Mouse (Mus musculus): ENCODE measurements around the gene Adgrv1. TPM values are rescaled to one million over a fixed set of nuclear protein-coding genes. Genes with fewer than 3 reads are reported as not detected.
"Not testable (repeated sequence)": the region's sequence is repeated elsewhere in the genome, so short reads cannot be mapped to it uniquely, and the experiment has no call there.

Gene Adgrv1
- total and polyA plus RNA-seq, 2 experiments from 2014 or later = 3.9 to 13.2 TPM

DNA sequence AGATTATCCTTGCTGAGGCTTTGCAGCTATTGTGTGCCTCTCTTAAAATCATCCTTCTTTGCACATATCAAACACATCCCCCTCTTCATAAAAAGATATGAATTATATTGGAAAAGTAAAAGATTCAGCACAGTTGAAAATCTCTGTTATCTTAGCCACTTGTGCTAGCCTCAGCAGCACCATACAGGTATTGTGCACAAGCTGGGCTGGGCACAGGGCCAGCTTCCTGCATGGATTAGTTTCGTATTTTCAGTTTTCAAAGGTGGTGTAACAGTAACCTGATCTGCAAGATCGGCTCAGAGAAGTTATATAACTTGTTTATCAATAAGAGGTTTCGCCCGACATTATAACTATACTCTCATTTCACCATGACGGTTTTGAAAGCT is 353.6 kb downstream of the Adgrv1 start:
- ATAC-seq (ENCODE audit: low FRiP score) = no peak
- Histone ChIP-seq H3K4me3 (ENCODE audit: low read depth, low read length) (no peak overlapping the region), H3K4me2 (ENCODE audit: low read depth, low read length, poor library complexity, severe bottlenecking) (no peak overlapping the region), H3K9ac (replicated peaks; ENCODE audit: low read length, poor library complexity, severe bottlenecking) (no peak overlapping the region), H3K4me1 (ENCODE audit: insufficient read depth, low read length) (no peaks in the 10 kb centered on the region), H3K27me3 (ENCODE audit: insufficient read depth, low read length) (no peaks in the 10 kb centered on the region), H3K9me3 (ENCODE audit: low read length) (no peaks in the 10 kb centered on the region), H3K36me3 (ENCODE audit: insufficient read depth, low read length) (no peaks in the 10 kb centered on the region), H3K27ac (ENCODE audit: low read depth, low read length) (no peak overlapping the region)
- WGBS = 75% methylated on average over 5 of the region's 5 CpGs
- DNase-seq (ENCODE audit: low spot score) = no peak
- no peak for TF ChIP-seq CTCF (IDR thresholded peaks at IDR 0.05)

GRCm38 (mm10) chr13:81278669-81279350 is 354.1 kb downstream of the Adgrv1 start:
- WGBS = 78% methylated on average over 2 of the region's 2 CpGs
- ATAC-seq (ENCODE audit: low FRiP score) (no peak), DNase-seq (ENCODE audit: low spot score) (no peak)
- Histone ChIP-seq H3K27me3 (ENCODE audit: insufficient read depth, low read length) (no peaks in the 10 kb centered on the region), H3K9me3 (ENCODE audit: low read length) (no peaks in the 10 kb centered on the region), H3K36me3 (ENCODE audit: insufficient read depth, low read length) (no peaks in the 10 kb centered on the region), H3K9ac (replicated peaks; ENCODE audit: low read length, poor library complexity, severe bottlenecking) (no peak overlapping the region), H3K4me1 (ENCODE audit: insufficient read depth, low read length) (no peaks in the 10 kb centered on the region), H3K27ac (ENCODE audit: low read depth, low read length) (no peak overlapping the region), H3K4me2 (ENCODE audit: low read depth, low read length, poor library complexity, severe bottlenecking) (no peak overlapping the region), H3K4me3 (ENCODE audit: low read depth, low read length) (no peak overlapping the region)
- no peak for TF ChIP-seq CTCF (IDR thresholded peaks at IDR 0.05)

- no peak overlapping the region for H3K4me2 ChIP-seq (ENCODE audit: low read depth, low read length, poor library complexity, severe bottlenecking)
- no peak overlapping the region for H3K9ac ChIP-seq (replicated peaks; ENCODE audit: low read length, poor library complexity, severe bottlenecking)
- DNase-seq (ENCODE audit: low spot score) (no peak), ATAC-seq (ENCODE audit: low FRiP score) (no peak)
- 95% methylated on average over 1 of the region's 1 CpGs for WGBS
- TF ChIP-seq CTCF (IDR thresholded peaks at IDR 0.05) = no peak
- no peaks in the 10 kb centered on the region for H3K27me3 ChIP-seq (ENCODE audit: insufficient read depth, low read length)
- H3K36me3 ChIP-seq (ENCODE audit: insufficient read depth, low read length) = no peaks in the 10 kb centered on the region
- no peaks in the 10 kb centered on the region for H3K4me1 ChIP-seq (ENCODE audit: insufficient read depth, low read length)
- no peak overlapping the region for H3K27ac ChIP-seq (ENCODE audit: low read depth, low read length)
- H3K9me3 ChIP-seq (ENCODE audit: low read length) = no peaks in the 10 kb centered on the region
- no peak overlapping the region for H3K4me3 ChIP-seq (ENCODE audit: low read depth, low read length)
These were observed 359.1 kb downstream of the Adgrv1 start for GRCm38 (mm10) chr13:81273837-81274236.

- TF ChIP-seq CTCF (IDR thresholded peaks at IDR 0.05) = no peak
- no peak for ATAC-seq (ENCODE audit: low FRiP score)
- Histone ChIP-seq H3K4me2 (ENCODE audit: low read depth, low read length, poor library complexity, severe bottlenecking) (no peak overlapping the region), H3K4me1 (ENCODE audit: insufficient read depth, low read length) (no peaks in the 10 kb centered on the region), H3K9me3 (ENCODE audit: low read length) (no peaks in the 10 kb centered on the region), H3K36me3 (ENCODE audit: insufficient read depth, low read length) (no peaks in the 10 kb centered on the region), H3K27me3 (ENCODE audit: insufficient read depth, low read length) (no peaks in the 10 kb centered on the region), H3K4me3 (ENCODE audit: low read depth, low read length) (no peak overlapping the region), H3K27ac (ENCODE audit: low read depth, low read length) (no peak overlapping the region), H3K9ac (replicated peaks; ENCODE audit: low read length, poor library complexity, severe bottlenecking) (no peak overlapping the region)
- DNase-seq (ENCODE audit: low spot score) = no peak
- 65% methylated on average over 6 of the region's 6 CpGs for WGBS
These were observed 362.6 kb downstream of the Adgrv1 start for GRCm38 (mm10) chr13:81270396-81270795.

- no peak for TF ChIP-seq CTCF (IDR thresholded peaks at IDR 0.05)
- Histone ChIP-seq H3K27ac (ENCODE audit: low read depth, low read length) (no peak overlapping the region), H3K4me3 (ENCODE audit: low read depth, low read length) (no peak overlapping the region), H3K9me3 (ENCODE audit: low read length) (no peaks in the 10 kb centered on the region), H3K9ac (replicated peaks; ENCODE audit: low read length, poor library complexity, severe bottlenecking) (no peak overlapping the region), H3K36me3 (ENCODE audit: insufficient read depth, low read length) (no peaks in the 10 kb centered on the region), H3K4me1 (ENCODE audit: insufficient read depth, low read length) (no peaks in the 10 kb centered on the region), H3K4me2 (ENCODE audit: low read depth, low read length, poor library complexity, severe bottlenecking) (no peak overlapping the region), H3K27me3 (ENCODE audit: insufficient read depth, low read length) (no peaks in the 10 kb centered on the region)
- ATAC-seq (ENCODE audit: low FRiP score) (no peak), DNase-seq (ENCODE audit: low spot score) (no peak)
- WGBS = 80% methylated on average over 6 of the region's 6 CpGs
These were observed 363.9 kb downstream of the Adgrv1 start for GRCm38 (mm10) chr13:81269056-81269455.

DNA sequence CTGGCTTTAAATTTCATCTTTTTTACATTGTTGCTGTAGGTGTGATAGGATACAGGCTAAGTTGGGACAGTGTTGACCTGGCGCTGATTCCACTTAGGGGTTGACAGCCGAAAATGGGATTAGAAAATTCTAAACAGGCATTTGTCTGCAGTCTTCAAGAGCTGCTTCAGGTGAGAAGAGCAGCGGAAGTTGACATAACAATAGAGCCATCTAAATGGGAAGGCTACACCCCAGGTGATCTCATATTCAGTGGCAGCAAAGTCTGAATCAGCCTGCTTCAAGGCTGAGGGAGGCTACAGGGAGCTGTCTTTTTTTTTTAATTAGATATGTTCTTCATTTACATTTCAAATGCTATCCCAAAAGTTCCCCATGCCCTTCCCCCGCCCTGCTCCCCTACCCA is 365.5 kb downstream of the Adgrv1 start:
- H3K4me2 ChIP-seq (ENCODE audit: low read depth, low read length, poor library complexity, severe bottlenecking); H3K9ac ChIP-seq (replicated peaks; ENCODE audit: low read length, poor library complexity, severe bottlenecking); H3K27ac ChIP-seq (ENCODE audit: low read depth, low read length); H3K36me3 ChIP-seq (ENCODE audit: insufficient read depth, low read length); H3K4me3 ChIP-seq (ENCODE audit: low read depth, low read length); H3K27me3 ChIP-seq (ENCODE audit: insufficient read depth, low read length); ATAC-seq (ENCODE audit: low FRiP score); H3K4me1 ChIP-seq (ENCODE audit: insufficient read depth, low read length); H3K9me3 ChIP-seq (ENCODE audit: low read length); DNase-seq (ENCODE audit: low spot score): not testable (repeated sequence)
- 87% methylated on average over 4 of the region's 4 CpGs for WGBS
